Comparison of ENCODE assay signal across 18 mouse cellular contexts in the genomic region with DNA sequence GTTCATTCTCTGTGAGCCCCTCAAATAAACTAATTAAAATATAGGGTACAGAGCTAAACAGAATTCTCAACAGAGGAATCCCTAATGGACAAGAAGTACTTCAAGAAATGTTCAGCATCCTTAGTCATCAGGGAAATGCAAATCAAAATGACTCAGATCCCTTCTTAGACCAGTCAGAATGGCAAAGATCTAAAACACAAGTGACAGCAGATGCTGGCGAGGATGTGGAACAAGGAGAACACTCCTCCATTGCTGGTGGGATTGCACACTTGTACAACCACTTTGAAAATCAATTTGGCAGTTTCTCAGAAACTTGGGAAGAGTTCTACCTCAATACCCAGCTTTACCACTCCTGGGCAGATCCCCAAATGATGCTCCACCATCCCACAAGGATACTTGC.
"Had no signal": no experiment of that assay in that cellular context is flagged by ENCODE, and none has a peak within 500 bp of the region (broad histone marks: within the 10 kb centered on the region; RNA-seq: fewer than 3 reads in every experiment).

No protein-coding gene starts in this region.

- H3K9ac ChIP-seq: liver, embryonic 14.5 days; lung, embryonic 14.5 days; neural tube, embryonic 13.5 days; neural tube, embryonic 15.5 days had no signal

- H3K27me3 ChIP-seq: neural tube, embryonic 13.5 days; neural tube, embryonic 15.5 days had no signal

- H3K4me2 ChIP-seq: lung, embryonic 14.5 days; neural tube, embryonic 13.5 days; neural tube, embryonic 15.5 days had no signal

- H3K4me3 ChIP-seq: midbrain, embryonic 10.5 days; myocyte; neural tube, embryonic 13.5 days; neural tube, embryonic 15.5 days had no signal

- H3K4me1 ChIP-seq: midbrain, embryonic 10.5 days; neural tube, embryonic 15.5 days had no signal

- ATAC-seq: midbrain, embryonic 16.5 days had no signal

- H3K9me3 ChIP-seq: midbrain, embryonic 10.5 days; neural tube, embryonic 13.5 days; neural tube, embryonic 15.5 days had no signal

- H3K27ac ChIP-seq: liver, embryonic 14.5 days; midbrain, embryonic 10.5 days; neural tube, embryonic 13.5 days; neural tube, embryonic 15.5 days had no signal

- H3K36me3 ChIP-seq: neural tube, embryonic 13.5 days; neural tube, embryonic 15.5 days had no signal

- DNase-seq: lung, adult 18-20 months; lung, embryonic 14.5 days; lung, postnatal 10 days; lung, postnatal 4 days; midbrain, embryonic 14.5 days; retina, postnatal 1 day; right cerebral cortex, postnatal 14 days; right cerebral cortex, postnatal 4 days; spleen, adult 18-20 months; thymus, adult 18-20 months; thymus, postnatal 14 days; thymus, postnatal 36 days had no signal
